Mouse (Mus musculus): ENCODE data around the gene Afap1. TPM values are rescaled to one million over a fixed set of nuclear protein-coding genes. Genes with fewer than 3 reads are reported as not detected.
A peak's percentile ranks its signal among the peaks of the same experiment; 100 is the strongest.

Gene Afap1
- total and polyA plus RNA-seq, 2 experiments from 2014 or later = 43.6 to 89.4 TPM

DNA sequence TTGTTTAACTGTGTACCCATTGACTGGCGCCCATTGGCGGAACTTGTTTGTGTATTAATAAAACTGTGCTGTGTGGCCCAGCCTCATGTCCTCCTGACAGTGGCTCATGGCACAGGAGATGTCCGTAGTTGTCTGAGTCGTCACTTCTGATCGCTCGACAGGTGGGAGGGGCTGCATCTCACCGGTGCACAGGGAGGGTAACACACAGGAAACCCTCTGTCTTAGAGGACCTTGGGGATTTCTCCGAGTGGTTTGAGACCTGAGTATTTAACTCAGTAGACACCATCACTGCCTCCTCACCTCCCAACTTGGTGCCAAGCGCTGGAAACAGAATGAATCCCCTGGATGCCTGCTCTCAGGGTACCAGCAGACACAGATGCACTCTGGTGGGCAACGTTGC, 110.7 kb downstream of the Afap1 start:
- Histone ChIP-seq H3K9ac (replicated peaks; ENCODE audit: low read length) (no peak overlapping the region), H3K9me3 (ENCODE audit: low read length) (no peaks in the 10 kb centered on the region), H3K4me2 (ENCODE audit: low read depth, low read length) (no peak overlapping the region), H3K36me3 (ENCODE audit: insufficient read depth, low read length) (peaks cover 17% of the 10 kb centered on the region), H3K27me3 (ENCODE audit: insufficient read depth, low read length) (no peaks in the 10 kb centered on the region), H3K4me3 (ENCODE audit: low read length) (no peak overlapping the region), H3K27ac (no peak overlapping the region), H3K4me1 (ENCODE audit: insufficient read depth, low read length) (no peaks in the 10 kb centered on the region)
- TF ChIP-seq CTCF (IDR thresholded peaks at IDR 0.05; ENCODE audit: low read depth) = no peak
- 81% methylated on average over 10 of the region's 10 CpGs for WGBS
- DNase-seq (ENCODE audit: low spot score) (no peak), ATAC-seq (no peak)

DNA sequence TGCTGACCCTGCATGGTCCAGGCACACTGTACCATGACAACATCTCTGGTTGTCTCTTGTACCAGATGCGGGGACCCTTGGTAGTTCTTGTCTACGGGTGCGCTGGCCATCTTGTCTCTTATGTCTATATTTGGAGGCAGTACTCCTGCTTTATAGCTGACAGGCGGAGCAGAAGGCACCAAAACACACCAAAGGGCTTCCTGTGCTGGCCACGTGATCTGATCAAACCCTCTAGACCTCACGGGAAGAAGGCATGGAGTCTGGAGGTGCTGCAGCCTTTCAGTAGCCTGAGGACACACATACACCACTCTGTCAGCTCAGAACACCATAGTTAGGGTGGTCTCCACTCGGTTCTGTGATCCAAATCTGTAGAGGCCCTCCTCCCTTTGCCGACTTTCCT, 113.0 kb downstream of the Afap1 start:
- Histone ChIP-seq H3K27me3 (ENCODE audit: insufficient read depth, low read length) (no peaks in the 10 kb centered on the region), H3K4me3 (ENCODE audit: low read length) (no peak overlapping the region), H3K36me3 (ENCODE audit: insufficient read depth, low read length) (peaks cover 5% of the 10 kb centered on the region; the same call in 1 of the 2 replicates), H3K9ac (replicated peaks; ENCODE audit: low read length) (no peak overlapping the region), H3K4me2 (ENCODE audit: low read depth, low read length) (no peak overlapping the region), H3K9me3 (ENCODE audit: low read length) (no peaks in the 10 kb centered on the region), H3K4me1 (ENCODE audit: insufficient read depth, low read length) (no peaks in the 10 kb centered on the region), H3K27ac (no peak overlapping the region)
- 91% methylated on average over 8 of the region's 8 CpGs for WGBS
- TF ChIP-seq CTCF (IDR thresholded peaks at IDR 0.05; ENCODE audit: low read depth) = no peak
- ATAC-seq = no peak
- DNase-seq (ENCODE audit: low spot score) = no peak

DNA sequence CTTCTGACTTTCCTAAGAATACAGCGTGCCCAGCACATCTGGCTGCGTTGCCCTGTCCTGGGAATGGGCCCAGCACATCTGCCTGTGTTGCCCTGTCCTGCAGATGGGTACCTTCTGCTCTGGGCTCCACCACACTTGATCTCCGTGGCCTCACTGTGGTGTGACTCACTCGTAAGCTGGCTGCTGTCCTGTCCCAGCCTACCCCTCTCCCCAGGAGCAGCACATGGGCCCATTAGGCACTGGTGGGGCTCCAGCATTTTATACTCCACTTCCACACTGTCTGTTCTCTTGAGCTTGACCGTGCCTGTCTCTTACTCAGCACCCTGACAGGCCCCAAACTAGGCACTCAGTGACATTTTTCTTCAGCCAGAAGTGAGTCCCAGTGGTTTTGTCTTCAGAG, 113.5 kb downstream of the Afap1 start:
- no peaks in the 10 kb centered on the region for H3K9me3 ChIP-seq (ENCODE audit: low read length)

DNA sequence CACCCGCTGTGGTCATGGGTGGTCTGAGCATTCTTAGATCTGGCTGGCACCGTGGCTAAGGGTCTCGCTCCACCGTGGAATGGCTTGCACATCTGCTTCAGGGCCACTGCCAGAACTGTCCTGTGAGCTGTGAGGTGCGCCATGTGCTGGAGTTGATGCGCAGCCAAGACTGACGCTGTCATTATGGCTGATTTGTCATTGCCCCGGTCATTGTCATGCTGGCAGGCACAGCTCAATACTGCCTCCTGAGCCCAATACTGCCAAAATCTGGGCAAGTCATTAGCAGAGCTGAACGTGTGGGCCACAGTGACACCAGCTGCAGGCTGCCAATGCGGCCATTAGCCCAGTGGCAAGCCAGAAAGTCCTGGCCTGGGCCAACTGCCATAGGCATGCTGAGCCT, 114.5 kb downstream of the Afap1 start:
- Histone ChIP-seq H3K4me1 (ENCODE audit: insufficient read depth, low read length) (no peaks in the 10 kb centered on the region), H3K27me3 (ENCODE audit: insufficient read depth, low read length) (no peaks in the 10 kb centered on the region), H3K9ac (replicated peaks; ENCODE audit: low read length) (no peak overlapping the region), H3K9me3 (ENCODE audit: low read length) (no peaks in the 10 kb centered on the region), H3K27ac (no peak overlapping the region), H3K4me2 (ENCODE audit: low read depth, low read length) (no peak overlapping the region), H3K36me3 (ENCODE audit: insufficient read depth, low read length) (no peaks in the 10 kb centered on the region), H3K4me3 (ENCODE audit: low read length) (no peak overlapping the region)
- TF ChIP-seq CTCF (IDR thresholded peaks at IDR 0.05; ENCODE audit: low read depth) = peak; percentile 67
- DNase-seq (ENCODE audit: low spot score) (peak; percentile 86), ATAC-seq (peak; percentile 82)
- 33% methylated on average over 10 of the region's 10 CpGs for WGBS

More for the DNA sequence above, 113.5 kb downstream of the Afap1 start:
- Histone ChIP-seq H3K27me3 (ENCODE audit: insufficient read depth, low read length) (no peaks in the 10 kb centered on the region), H3K36me3 (ENCODE audit: insufficient read depth, low read length) (peaks cover under 1% of the 10 kb centered on the region; the same call in 1 of the 2 replicates), H3K4me3 (ENCODE audit: low read length) (no peak overlapping the region), H3K4me2 (ENCODE audit: low read depth, low read length) (no peak overlapping the region), H3K27ac (no peak overlapping the region), H3K4me1 (ENCODE audit: insufficient read depth, low read length) (no peaks in the 10 kb centered on the region), H3K9ac (replicated peaks; ENCODE audit: low read length) (no peak overlapping the region)
- 67% methylated on average over 5 of the region's 5 CpGs for WGBS
- TF ChIP-seq CTCF (IDR thresholded peaks at IDR 0.05; ENCODE audit: low read depth) = no peak
- no peak for DNase-seq (ENCODE audit: low spot score)
- ATAC-seq = no peak

DNA sequence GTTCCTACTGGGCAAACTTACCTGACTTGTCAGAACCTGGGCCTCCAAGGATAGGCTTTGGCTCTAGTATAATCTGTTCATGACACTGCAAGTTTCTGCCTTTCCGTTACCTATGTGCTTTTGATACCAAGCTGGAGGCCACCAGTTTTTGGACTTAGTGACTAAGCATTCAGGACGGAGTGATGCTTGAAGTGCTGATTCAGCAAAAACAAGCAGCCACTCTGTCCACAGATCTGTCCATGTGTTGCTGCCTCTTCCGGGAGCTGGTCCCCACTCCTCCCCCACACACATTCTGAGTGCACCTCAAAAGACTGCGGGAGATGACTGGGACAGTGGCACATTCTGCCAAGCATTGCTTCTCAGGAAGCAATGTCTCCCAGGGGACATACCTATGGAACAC, 116.3 kb downstream of the Afap1 start:
- ATAC-seq (no peak), DNase-seq (ENCODE audit: low spot score) (no peak)
- Histone ChIP-seq H3K9me3 (ENCODE audit: low read length) (no peaks in the 10 kb centered on the region), H3K9ac (replicated peaks; ENCODE audit: low read length) (no peak overlapping the region), H3K4me1 (ENCODE audit: insufficient read depth, low read length) (no peaks in the 10 kb centered on the region), H3K27me3 (ENCODE audit: insufficient read depth, low read length) (no peaks in the 10 kb centered on the region), H3K27ac (no peak overlapping the region), H3K4me3 (ENCODE audit: low read length) (no peak overlapping the region), H3K4me2 (ENCODE audit: low read depth, low read length) (no peak overlapping the region), H3K36me3 (ENCODE audit: insufficient read depth, low read length) (no peaks in the 10 kb centered on the region)
- WGBS = 90% methylated on average over 4 of the region's 4 CpGs
- no peak for TF ChIP-seq CTCF (IDR thresholded peaks at IDR 0.05; ENCODE audit: low read depth)

DNA sequence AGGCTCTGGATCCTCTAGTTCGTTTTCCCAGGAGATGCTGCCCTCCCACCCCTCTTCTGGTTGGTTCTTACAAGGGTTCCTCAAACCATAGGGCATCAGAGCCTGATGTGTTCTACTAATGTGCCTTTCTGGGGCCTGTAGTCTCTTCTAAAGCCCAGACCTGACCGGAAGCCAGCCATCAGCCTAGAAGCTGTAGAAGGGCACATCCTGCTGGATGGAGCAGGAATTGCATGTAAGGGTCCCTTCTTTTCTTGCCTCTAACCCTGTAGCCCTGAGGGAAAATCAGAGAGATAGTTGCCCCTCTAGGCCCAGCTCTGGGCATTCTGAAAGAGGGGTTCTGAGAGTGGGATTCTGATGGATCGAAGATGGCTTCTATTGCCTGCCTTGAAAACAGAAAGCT, 125.2 kb downstream of the Afap1 start:
- peak; percentile 43; the same call in 1 of the 2 replicates for TF ChIP-seq CTCF (IDR thresholded peaks at IDR 0.05; ENCODE audit: low read depth)
- Histone ChIP-seq H3K27ac (no peak overlapping the region), H3K4me1 (ENCODE audit: insufficient read depth, low read length) (no peaks in the 10 kb centered on the region), H3K4me3 (ENCODE audit: low read length) (no peak overlapping the region), H3K9me3 (ENCODE audit: low read length) (no peaks in the 10 kb centered on the region), H3K27me3 (ENCODE audit: insufficient read depth, low read length) (no peaks in the 10 kb centered on the region), H3K4me2 (ENCODE audit: low read depth, low read length) (no peak overlapping the region), H3K36me3 (ENCODE audit: insufficient read depth, low read length) (0 out of 2 replicates have a peak, but pooled peaks cover 6% of the 10 kb centered on the region), H3K9ac (replicated peaks; ENCODE audit: low read length) (no peak overlapping the region)
- ATAC-seq = no peak
- no peak for DNase-seq (ENCODE audit: low spot score)
- WGBS = 87% methylated on average over 3 of the region's 3 CpGs

DNA sequence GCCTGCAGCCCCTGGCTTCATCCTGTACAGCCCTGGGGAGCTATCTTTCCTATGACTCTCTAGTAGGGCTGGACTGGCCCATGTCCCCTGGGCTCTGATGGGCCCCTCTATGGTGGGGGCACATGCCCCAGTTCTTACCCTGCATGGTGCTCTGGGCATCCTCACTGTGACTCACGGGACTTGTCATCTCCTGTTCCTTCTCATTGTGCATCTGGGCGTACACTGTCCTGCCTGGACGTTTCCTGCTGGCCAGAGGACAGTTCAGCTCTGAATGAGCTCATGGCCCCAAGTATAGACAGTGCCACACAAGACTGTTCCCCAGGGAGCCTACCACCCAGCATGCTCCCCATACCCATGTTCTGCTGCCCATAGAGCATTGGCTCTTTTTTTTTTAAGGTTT, 128.0 kb downstream of the Afap1 start:
- DNase-seq (ENCODE audit: low spot score) = no peak
- WGBS = 74% methylated on average over 3 of the region's 3 CpGs
- Histone ChIP-seq H3K9me3 (ENCODE audit: low read length) (no peaks in the 10 kb centered on the region), H3K4me1 (ENCODE audit: insufficient read depth, low read length) (no peaks in the 10 kb centered on the region), H3K36me3 (ENCODE audit: insufficient read depth, low read length) (0 out of 2 replicates have a peak, but pooled peaks cover 6% of the 10 kb centered on the region), H3K27ac (no peak overlapping the region), H3K9ac (replicated peaks; ENCODE audit: low read length) (no peak overlapping the region), H3K4me2 (ENCODE audit: low read depth, low read length) (no peak overlapping the region), H3K27me3 (ENCODE audit: insufficient read depth, low read length) (no peaks in the 10 kb centered on the region), H3K4me3 (ENCODE audit: low read length) (no peak overlapping the region)
- no peak for ATAC-seq
- TF ChIP-seq CTCF (IDR thresholded peaks at IDR 0.05; ENCODE audit: low read depth) = no peak

All from hindbrain, postnatal 0 days (tissue).